Mouse (Mus musculus) cerebellum, adult 8-10 months (tissue): ENCODE data around the gene Gimap7.
A peak's percentile ranks its signal among the peaks of the same experiment; 100 is the strongest.

Experiments used
- DNase-seq: peaks from one replicate; pipeline ENCODE4 v3.0.0; 2022

Gimap7 gene

GRCm38 (mm10) chr6:48742422-48743351 lies 24.3 kb downstream of the Gimap7 start:
- DNase-seq, result no peak

GRCm38 (mm10) chr6:48745490-48745889 lies 27.1 kb downstream of the Gimap7 start:
- DNase-seq, result no peak

- no peak for DNase-seq
These were observed 27.8 kb downstream of the Gimap7 start, which contains the start of gene Gimap5 for GRCm38 (mm10) chr6:48745959-48746889. Gimap5 (plus strand) TSS chr6:48746197.

- no peak for DNase-seq
These were observed 28.9 kb downstream of the Gimap7 start for GRCm38 (mm10) chr6:48747091-48747966.

- DNase-seq, result no peak
These were observed 45.3 kb downstream of the Gimap7 start for GRCm38 (mm10) chr6:48763567-48764270.

- no peak for DNase-seq
These were observed 46.1 kb downstream of the Gimap7 start for GRCm38 (mm10) chr6:48764496-48764895.

GRCm38 (mm10) chr6:48768178-48768869 lies 49.9 kb downstream of the Gimap7 start:
- DNase-seq, result no peak

- DNase-seq, result no peak
These were observed 50.5 kb downstream of the Gimap7 start for GRCm38 (mm10) chr6:48768933-48769332.

GRCm38 (mm10) chr6:48770696-48771095 lies 52.3 kb downstream of the Gimap7 start, which contains the start of gene Gimap3:
Gimap3 (minus strand) TSS chr6:48770851.
- DNase-seq, result no peak

GRCm38 (mm10) chr6:48772030-48772429 lies 53.6 kb downstream of the Gimap7 start:
- DNase-seq, result peak; percentile 63
